Mouse (Mus musculus) kidney, adult 8-10 months (tissue): ENCODE measurements at regions not wholly inside any gene's neighbourhood (a gene's known extent, or its start where the extent isn't known, plus 50 kb on each side); places are given as distances from the start of the nearest gene placed in this dataset.

Experiments used
- DNase-seq, 2 experiments: peaks; one replicate each; pipeline ENCODE4 v3.0.0; 2022

DNA sequence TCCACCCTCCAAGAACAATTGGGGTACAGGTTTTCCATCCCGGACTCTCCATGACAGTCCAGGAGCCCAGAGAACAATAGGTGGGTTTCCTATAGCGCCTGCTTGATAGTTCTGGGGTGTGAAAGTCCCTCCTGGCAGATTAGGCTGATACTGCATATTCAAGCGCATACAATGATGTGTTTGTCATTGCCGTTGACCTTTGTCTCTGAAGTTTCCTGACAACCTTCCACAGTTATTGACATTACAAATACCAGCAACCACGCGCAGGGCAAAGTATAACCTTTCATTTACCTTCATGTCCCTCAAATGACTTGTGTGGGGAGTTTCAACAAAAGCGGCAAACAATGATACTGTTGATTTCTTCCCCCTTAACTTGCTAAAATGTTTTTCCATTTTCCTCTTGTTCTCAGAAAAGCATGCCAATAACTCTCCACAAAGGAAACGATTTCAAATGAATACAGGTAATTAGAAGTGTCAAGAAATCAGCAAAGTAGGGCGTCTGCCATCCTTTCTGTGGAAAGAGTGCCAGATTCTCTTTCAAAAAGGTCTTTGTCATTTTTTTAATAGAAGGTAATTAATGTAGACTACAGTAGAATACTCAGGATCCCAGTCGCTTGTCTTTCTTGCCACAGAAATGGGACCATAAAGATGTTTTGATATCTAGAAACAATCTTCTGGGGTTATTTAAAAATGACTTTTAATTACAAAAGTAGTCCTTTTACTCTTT is 60.9 kb upstream of the BC052040 start:
- no peak for DNase-seq

- no peak for DNase-seq
These were observed 51.6 kb upstream of the BC052040 start for GRCm38 (mm10) chr2:115529878-115530277.
